In the genomic region with DNA sequence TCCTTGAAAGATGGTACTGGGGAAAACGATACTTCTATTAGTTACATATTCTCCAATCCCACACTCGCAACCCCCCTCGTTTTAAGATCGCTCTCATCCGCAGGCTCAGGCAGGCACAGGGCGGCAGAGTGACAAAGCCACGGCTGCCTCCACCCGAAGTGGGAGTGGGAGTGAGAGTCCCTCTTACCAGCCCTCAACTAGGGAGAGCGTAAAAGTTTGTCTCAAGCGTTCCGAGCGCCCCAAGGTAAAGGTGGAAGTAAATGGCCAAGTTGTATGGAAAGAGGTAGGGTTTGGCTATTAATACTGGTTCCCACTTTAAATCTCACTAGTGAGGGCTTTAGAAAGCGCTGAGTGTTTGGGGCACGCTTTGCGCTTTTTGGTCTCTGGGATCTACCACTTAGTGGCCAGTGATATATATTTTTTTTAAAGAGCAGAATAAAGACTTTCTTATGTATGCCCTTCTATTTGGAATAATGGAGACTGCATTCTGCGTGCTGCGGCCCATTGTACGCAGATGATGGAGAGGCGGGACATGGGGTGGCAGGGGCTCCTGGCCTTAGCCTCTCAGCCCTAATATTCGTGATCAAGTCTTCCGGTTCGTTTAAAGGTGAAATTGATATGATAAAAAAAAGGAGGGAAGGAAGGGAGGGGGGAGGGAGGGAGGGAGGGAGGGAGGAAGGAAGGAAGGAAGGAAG, we compare ENCODE assay signal across 8 mouse cellular contexts. TPM values are rescaled to one million over a fixed set of nuclear protein-coding genes. Genes with fewer than 3 reads are reported as not detected.
A peak's percentile ranks its signal among the peaks of the same experiment; 100 is the strongest.
DNase-seq lines count a peak whose midpoint lies in the region; ATAC-seq and TF ChIP-seq lines count a peak whose summit lies in the region.

No protein-coding gene starts in this region.

- H3K27me3 ChIP-seq in E14TG2a.4 (ENCODE audit: insufficient read depth, low read length) = peaks cover 73% of the 10 kb centered on the region
- no peaks in the 10 kb centered on the region for H3K27me3 ChIP-seq in forebrain, embryonic 14.5 days (replicated peaks; ENCODE audit: control insufficient read depth, insufficient read depth, low read length)
- peaks cover 80% of the 10 kb centered on the region for H3K27me3 ChIP-seq in limb, embryonic 15.5 days

- DNase-seq in embryo, embryonic 10 days (ENCODE audit: low spot score) = peak; percentile 64
- DNase-seq in embryo, embryonic 9.5 days (ENCODE audit: extremely low spot score) = no peak
- no peak for DNase-seq in forebrain, embryonic 14.5 days (ENCODE audit: low spot score)
- peak; percentile 25 for DNase-seq in yolk sac, embryonic 10.5 days (ENCODE audit: low spot score)
- DNase-seq in urinary bladder, postnatal 36 days (ENCODE audit: low spot score in 2 of 2) = no peak
- DNase-seq in layer of hippocampus, postnatal 14 days (ENCODE audit: low spot score in 2 of 2) = no peak

- ATAC-seq in forebrain, embryonic 14.5 days = peak; percentile 18
- ATAC-seq in limb, embryonic 15.5 days (ENCODE audit: insufficient number of reproducible peaks, low FRiP score, low TSS enrichment, low read depth) = no peak; the same call in 1 of the 2 replicates

- H3K36me3 ChIP-seq in E14TG2a.4 (ENCODE audit: insufficient read depth, low read length) = no peaks in the 10 kb centered on the region
- no peaks in the 10 kb centered on the region for H3K36me3 ChIP-seq in forebrain, embryonic 14.5 days (ENCODE audit: control insufficient read depth, insufficient read depth, low read length)
- no peaks in the 10 kb centered on the region for H3K36me3 ChIP-seq in limb, embryonic 15.5 days

- peak overlapping the region; percentile 71 for H3K4me2 ChIP-seq in forebrain, embryonic 14.5 days (ENCODE audit: low read length)
- H3K4me2 ChIP-seq in limb, embryonic 15.5 days = peak overlapping the region; percentile 88

- H3K9ac ChIP-seq in forebrain, embryonic 14.5 days (ENCODE audit: low read length) = peak overlapping the region; percentile 95
- H3K9ac ChIP-seq in limb, embryonic 15.5 days = no peak overlapping the region

- no peaks in the 10 kb centered on the region for H3K9me3 ChIP-seq in E14TG2a.4 (ENCODE audit: low read length)
- H3K9me3 ChIP-seq in forebrain, embryonic 14.5 days (replicated peaks; ENCODE audit: control insufficient read depth, low read length) = no peaks in the 10 kb centered on the region
- no peaks in the 10 kb centered on the region for H3K9me3 ChIP-seq in limb, embryonic 15.5 days

- WGBS in forebrain, embryonic 14.5 days = under 1% methylated on average over 22 of the region's 22 CpGs
- WGBS in limb, embryonic 15.5 days = 2% methylated on average over 22 of the region's 22 CpGs

- H3K27ac ChIP-seq in forebrain, embryonic 14.5 days (ENCODE audit: low read depth, low read length) = peak overlapping the region; percentile 99
- no peak overlapping the region for H3K27ac ChIP-seq in limb, embryonic 15.5 days

- no peak for TF ChIP-seq CTCF in E14TG2a.4 (conservative IDR thresholded peaks at IDR 0.05; ENCODE audit: low read length)

- peaks cover 42% of the 10 kb centered on the region for H3K4me1 ChIP-seq in E14TG2a.4 (replicated peaks; ENCODE audit: low read depth, low read length)
- peaks cover 9% of the 10 kb centered on the region for H3K4me1 ChIP-seq in forebrain, embryonic 14.5 days (ENCODE audit: control insufficient read depth, insufficient read depth, low read length)
- peaks cover 41% of the 10 kb centered on the region for H3K4me1 ChIP-seq in limb, embryonic 15.5 days

- H3K4me3 ChIP-seq in E14TG2a.4 (replicated peaks; ENCODE audit: low read length) = 0 out of 2 replicates have a peak overlapping the region, but pooled peaks have one; percentile 29
- peak overlapping the region; percentile 95 for H3K4me3 ChIP-seq in forebrain, embryonic 14.5 days (ENCODE audit: low read depth, low read length)
- peak overlapping the region; percentile 47 for H3K4me3 ChIP-seq in limb, embryonic 15.5 days

RNA-seq across cellular contexts. Expression of a gene that starts 2.5 kb away (rescaled TPM):
- polyA plus RNA-seq in forebrain, embryonic 14.5 days (2014; fragmentation: Nextera tagmentation; extraction: Ambion mirVana) = 75.7 and 82.0 TPM in 2 replicates
- 1.3 and 1.9 TPM in 2 replicates for polyA plus RNA-seq in limb, embryonic 15.5 days (2015; fragmentation: Nextera tagmentation; extraction: Ambion mirVana)
- 100 to 1,000 TPM; 100 to 110 TPM for total RNA-seq in layer of hippocampus, postnatal 14 days (2021)

Comparison
In these comparisons a context has a peak if more than half of its experiments do, and no peak if none do; other contexts are left out.
1. DNase-seq: peak in embryo, embryonic 10 days (single experiment) and yolk sac, embryonic 10.5 days (single experiment); none in embryo, embryonic 9.5 days (single experiment), forebrain, embryonic 14.5 days (single experiment), urinary bladder, postnatal 36 days (0 of 2) and layer of hippocampus, postnatal 14 days (0 of 2).
2. H3K4me3 ChIP-seq: peak in every context shown above with its lines; median percentile 95 in forebrain, embryonic 14.5 days; 47 in limb, embryonic 15.5 days; 29 in E14TG2a.4.
3. RNA of a gene that starts 2.5 kb away (polyA plus RNA-seq): 75.7 to 82.0 TPM in forebrain, embryonic 14.5 days; 1.3 to 1.9 TPM in limb, embryonic 15.5 days; every median in the first group is over 10 times any median in the second.